Mouse (Mus musculus) adrenal gland, adult 8-10 months (tissue): ENCODE data around the gene Vmn1r180. TPM values are rescaled to one million over a fixed set of nuclear protein-coding genes. Genes with fewer than 3 reads are reported as not detected.
"Not testable (repeated sequence)": the region's sequence is repeated elsewhere in the genome, so short reads cannot be mapped to it uniquely, and the experiment has no call there.

ENCODE experiments used
- DNase-seq: peaks from one replicate; pipeline ENCODE4 v3.0.0; 2022
- total RNA-seq, 4 experiments: library from RNA; stranded (reverse); gene quantifications; 2 replicates each; pipeline ENCODE4 v1.2.4; 2022

The Vmn1r180 gene
- not detected for total RNA-seq

DNA sequence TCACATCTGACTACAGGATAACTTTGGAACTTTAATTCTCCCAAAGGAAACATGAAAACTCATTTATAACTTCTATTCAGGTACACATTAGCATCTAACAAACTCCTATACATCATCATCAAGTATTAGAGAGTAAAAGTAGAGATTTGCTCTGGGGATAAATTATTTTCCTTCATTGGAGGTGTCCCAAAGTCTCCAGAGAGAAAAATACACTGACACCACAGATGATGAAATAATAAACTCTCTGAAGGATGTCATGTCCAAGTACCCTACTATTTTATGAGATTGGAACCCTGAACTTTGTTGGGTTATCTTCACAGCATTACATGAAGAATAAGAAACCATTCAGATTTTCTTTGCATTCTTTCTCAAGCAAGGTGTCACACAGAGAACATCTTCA lies at the start of gene Vmn1r180:
Gene Vmn1r180 (plus strand): TSS at position 301 of the 400 bp plus-strand sequence.
- DNase-seq, result no peak

DNA sequence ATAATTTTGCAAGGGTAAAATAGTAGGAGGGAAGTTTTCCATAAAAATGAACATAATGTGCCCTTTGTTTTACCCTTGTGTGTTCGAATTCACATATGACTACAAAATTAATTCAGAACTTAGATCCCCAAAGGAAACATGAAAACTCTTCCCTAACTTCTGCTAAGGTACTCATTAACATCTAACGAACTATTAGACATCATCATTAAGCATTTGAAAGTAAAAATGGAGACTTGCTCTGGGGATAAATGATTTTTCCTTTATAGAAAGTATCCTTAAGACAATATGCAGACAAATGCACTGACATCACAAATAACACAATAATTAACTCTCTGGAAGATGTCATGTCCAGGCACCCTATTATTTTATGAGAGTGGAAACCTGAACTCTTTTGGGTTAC lies 23.8 kb upstream of the Vmn1r180 start, which contains the start of gene Vmn1r179:
Gene Vmn1r179 (plus strand): TSS at position 301 of the 400 bp plus-strand sequence.
- DNase-seq, result no peak

DNA sequence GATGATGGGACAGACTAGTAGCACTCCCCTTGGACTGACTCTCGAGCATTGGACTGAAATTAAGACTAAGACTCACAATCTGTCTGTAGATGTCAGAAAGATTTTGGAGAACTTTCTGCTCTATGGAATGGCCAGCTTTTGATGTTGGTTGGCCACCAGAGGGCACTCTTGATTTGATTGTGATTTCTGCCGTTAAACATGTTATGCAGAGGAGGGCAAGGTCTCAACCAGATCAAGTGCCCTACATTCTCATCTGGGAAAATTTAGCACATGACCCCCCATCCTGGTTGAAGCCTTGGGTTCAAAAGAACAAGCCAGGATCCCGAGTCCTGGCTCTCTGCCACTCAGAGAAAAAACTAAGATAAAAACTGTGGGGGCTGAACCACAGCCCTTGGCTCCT lies 17.6 kb downstream of the Vmn1r180 start:
- DNase-seq, result not testable (repeated sequence)

DNA sequence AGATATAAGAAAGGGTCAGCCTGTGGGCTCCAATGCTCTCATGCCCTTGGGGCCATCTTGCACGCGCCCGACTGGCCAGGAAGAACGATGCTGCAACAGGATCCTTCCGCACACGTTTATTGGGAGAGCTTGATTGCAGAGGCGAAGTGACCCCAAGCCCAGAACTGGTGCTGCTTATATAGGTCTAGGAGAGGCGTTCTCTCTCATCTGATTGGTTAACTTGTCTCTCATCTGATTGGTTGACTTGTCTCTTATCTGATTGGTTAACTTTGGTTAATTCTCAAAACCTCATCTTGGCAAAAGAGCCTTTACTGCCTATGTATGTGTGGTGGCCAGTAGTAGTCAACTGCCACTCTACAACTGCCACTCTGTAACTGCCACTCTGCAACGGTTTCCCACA lies 23.9 kb downstream of the Vmn1r180 start, which contains the start of gene Vmn1r181:
Gene Vmn1r181 (plus strand): TSS at position 301 of the 400 bp plus-strand sequence.
- not testable (repeated sequence) for DNase-seq

DNA sequence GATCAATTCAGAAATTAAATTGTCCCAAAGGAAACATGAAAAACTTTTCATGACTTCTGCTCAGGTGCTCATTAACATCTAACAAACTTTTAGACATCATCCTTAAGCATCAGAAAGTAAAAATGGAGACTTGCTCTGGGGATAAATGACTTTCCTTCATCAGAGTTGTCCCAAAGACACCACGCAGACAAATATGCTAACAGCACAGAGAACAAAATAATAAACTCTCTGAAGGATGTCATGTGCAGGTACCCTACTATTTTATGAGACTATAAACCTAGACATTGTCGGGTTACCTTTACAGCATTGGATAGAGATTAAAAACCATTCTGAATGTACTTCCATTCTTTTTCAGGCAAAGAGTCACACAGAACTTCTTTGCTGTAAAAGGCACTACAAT lies 51.0 kb downstream of the Vmn1r180 start, which contains the start of gene V1rd19:
Gene V1rd19 (plus strand): TSS at position 301 of the 400 bp plus-strand sequence.
- no peak for DNase-seq

Other genes starting within 250 kb of the Vmn1r180 start
- gene Vmn1r173, start 249.9 kb upstream of the Vmn1r180 start, total RNA-seq, result not detected
- gene Vmn1r174, start 198.4 kb upstream of the Vmn1r180 start, total RNA-seq, result not detected
- not detected for gene Vmn1r175, start 140.0 kb upstream of the Vmn1r180 start, total RNA-seq
- not detected for gene Vmn1r176, start 113.3 kb upstream of the Vmn1r180 start, total RNA-seq
- not detected for gene Vmn1r177, start 84.2 kb upstream of the Vmn1r180 start, total RNA-seq
- not detected for gene Vmn1r178, start 58.6 kb upstream of the Vmn1r180 start, total RNA-seq
- gene Vmn1r179, start 23.7 kb upstream of the Vmn1r180 start, total RNA-seq, result not detected
- not detected for gene Vmn1r181, start 24.0 kb downstream of the Vmn1r180 start, total RNA-seq
- gene V1rd19, start 51.1 kb downstream of the Vmn1r180 start, total RNA-seq, result not detected
- not detected for gene Vmn1r183, start 102.6 kb downstream of the Vmn1r180 start, total RNA-seq
- 10 to 100 TPM; 24.2 to 32.3 (median 27.1) TPM for gene Zfp180, start 131.3 kb downstream of the Vmn1r180 start, total RNA-seq
- gene Zfp112, start 161.7 kb downstream of the Vmn1r180 start, total RNA-seq, result 1 to 10 TPM; 3.7 to 8.3 (median 5.1) TPM
- gene Zfp235, start 183.5 kb downstream of the Vmn1r180 start, total RNA-seq, result 10 to 100 TPM in 3 of 4 experiments, 1 to 10 TPM in 1; 7.8 to 13.9 (median 11.4) TPM
- gene Zfp114, start 224.4 kb downstream of the Vmn1r180 start, total RNA-seq, result under 1 TPM; 0.28 to 0.56 (median 0.44) TPM